Mouse (Mus musculus) kidney, adult 2 months (tissue): ENCODE measurements at regions not wholly inside any gene's neighbourhood (a gene's known extent, or its start where the extent isn't known, plus 50 kb on each side); places are given as distances from the start of the nearest gene placed in this dataset.

ENCODE experiments used
- DNase-seq: peaks from one replicate; pipeline ENCODE4 v3.0.0; 2021
- H3K27ac ChIP-seq: fragments of 200-500 bp; 2 replicates; pipeline ENCODE4 v1.5.1; 2012; ENCODE audit warnings: low read depth, low read length, control low read depth, inconsistent platforms; ENCODE audit not compliant: insufficient read depth
- H3K27me3 ChIP-seq: fragments of 200-500 bp; replicated peaks from 2 replicates; pipeline ENCODE4 v1.6.1; 2012; ENCODE audit warnings: mild to moderate bottlenecking, moderate library complexity, low read length, inconsistent platforms; ENCODE audit not compliant: control insufficient read depth, insufficient read depth
- H3K36me3 ChIP-seq: fragments of 200-500 bp; 2 replicates; pipeline ENCODE4 v1.6.1; 2012; ENCODE audit warnings: mild to moderate bottlenecking, moderate library complexity, low read length, inconsistent platforms; ENCODE audit not compliant: control insufficient read depth, insufficient read depth
- H3K4me1 ChIP-seq: fragments of 200-500 bp; 2 replicates; pipeline ENCODE4 v1.6.1; 2011; ENCODE audit warnings: low read length; ENCODE audit not compliant: control insufficient read depth, insufficient read depth
- H3K4me3 ChIP-seq: fragments of 200-500 bp; 2 replicates; pipeline ENCODE4 v1.5.1; 2011; ENCODE audit warnings: mild to moderate bottlenecking, low read depth, low read length, control low read depth; ENCODE audit not compliant: insufficient read depth
- CTCF ChIP-seq: fragments of 200-500 bp; conservative IDR thresholded peaks from 2 replicates; pipeline ENCODE4 v1.5.1; 2011; ENCODE audit warnings: low read depth, mild to moderate bottlenecking, control low read depth, low read length, moderate library complexity, mixed read lengths; ENCODE audit not compliant: insufficient read depth, insufficient read length
- POLR2A ChIP-seq: fragments of 200-500 bp; IDR thresholded peaks from one replicate; pipeline ENCODE4 v1.6.1; 2011; ENCODE audit warnings: low read depth, low read length, control low read depth
- WGBS: fragments of 180-500 bp; shearing (Covaris S2); methylation state at CpG from one replicate; pipeline ENCODE4 v1.1.7; 2018; 5-methylcytosine and 5-hydroxymethylcytosine counted together

- no peak overlapping the region for H3K27ac ChIP-seq
- WGBS = 12% methylated on average over 13 of the region's 13 CpGs
- no peaks in the 10 kb centered on the region for H3K36me3 ChIP-seq
- TF ChIP-seq POLR2A (no peak), CTCF (0 out of 2 replicates have a peak, but pooled peaks have one; percentile 8)
- H3K27me3 ChIP-seq = no peaks in the 10 kb centered on the region
- H3K4me3 ChIP-seq = no peak overlapping the region
- no peaks in the 10 kb centered on the region for H3K4me1 ChIP-seq
- peak; percentile 25 for DNase-seq
These were observed 57.5 kb upstream of the Etaa1 start for GRCm38 (mm10) chr11:18011101-18011733.

- H3K27me3 ChIP-seq = no peaks in the 10 kb centered on the region
- H3K27ac ChIP-seq = no peak overlapping the region
- H3K4me1 ChIP-seq = no peaks in the 10 kb centered on the region
- WGBS = 92% methylated on average over 6 of the region's 6 CpGs
- no peak overlapping the region for H3K4me3 ChIP-seq
- no peak for DNase-seq
- no peaks in the 10 kb centered on the region for H3K36me3 ChIP-seq
- TF ChIP-seq POLR2A (no peak), CTCF (no peak)
These were observed 54.5 kb upstream of the Etaa1 start for GRCm38 (mm10) chr11:18008140-18008539.
